Mouse (Mus musculus) hindbrain, embryonic 12.5 days (tissue): ENCODE measurements around the gene Rhbdl1. TPM values are rescaled to one million over a fixed set of nuclear protein-coding genes. Genes with fewer than 3 reads are reported as not detected.

ENCODE experiments used
- ATAC-seq: fragments of 200-750 bp; cut with Nextera tagmentation; 2 replicates; pipeline ENCODE4 v1.8.0; 2017; ENCODE audit warnings: moderate TSS enrichment; ENCODE audit not compliant: low FRiP score
- H3K27ac ChIP-seq: fragments of 300-500 bp; sonication (generic); 2 replicates; pipeline ENCODE4 v1.5.1; 2016; ENCODE audit warnings: mild to moderate bottlenecking
- H3K27me3 ChIP-seq: fragments of 300-500 bp; sonication (generic); 2 replicates; pipeline ENCODE4 v1.6.1; 2016; ENCODE audit warnings: mild to moderate bottlenecking
- H3K36me3 ChIP-seq: fragments of 300-500 bp; sonication (generic); 2 replicates; pipeline ENCODE4 v1.6.1; 2016; ENCODE audit warnings: mild to moderate bottlenecking
- H3K4me1 ChIP-seq: fragments of 300-500 bp; sonication (generic); 2 replicates; pipeline ENCODE4 v1.6.1; 2016
- H3K4me2 ChIP-seq: fragments of 300-500 bp; sonication (generic); replicated peaks from 2 replicates; pipeline ENCODE4 v1.6.1; 2016; ENCODE audit warnings: mild to moderate bottlenecking
- H3K4me3 ChIP-seq: fragments of 300-500 bp; sonication (generic); 2 replicates; pipeline ENCODE4 v1.5.1; 2016; ENCODE audit warnings: mild to moderate bottlenecking
- H3K9ac ChIP-seq: fragments of 300-500 bp; sonication (generic); 2 replicates; pipeline ENCODE4 v1.6.1; 2016; ENCODE audit warnings: mild to moderate bottlenecking, moderate library complexity
- H3K9me3 ChIP-seq: fragments of 300-500 bp; sonication (generic); replicated peaks from 2 replicates; pipeline ENCODE4 v1.6.1; 2016; ENCODE audit warnings: mild to moderate bottlenecking
- WGBS: fragments of 180-500 bp; shearing (Covaris S2); methylation state at CpG from one replicate; pipeline ENCODE4 v1.1.7; 2016; 5-methylcytosine and 5-hydroxymethylcytosine counted together
- polyA plus RNA-seq: library from polyadenylated mRNA; unstranded; fragments of >200 nt; fragmentation: Nextera tagmentation; extraction: Ambion mirVana; gene quantifications from 2 replicates; pipeline ENCODE4 v1.2.1, GENCODE M21; 2016

Gene Rhbdl1
- polyA plus RNA-seq, 1 experiment from 2014 or later, result 6.1 TPM

DNA sequence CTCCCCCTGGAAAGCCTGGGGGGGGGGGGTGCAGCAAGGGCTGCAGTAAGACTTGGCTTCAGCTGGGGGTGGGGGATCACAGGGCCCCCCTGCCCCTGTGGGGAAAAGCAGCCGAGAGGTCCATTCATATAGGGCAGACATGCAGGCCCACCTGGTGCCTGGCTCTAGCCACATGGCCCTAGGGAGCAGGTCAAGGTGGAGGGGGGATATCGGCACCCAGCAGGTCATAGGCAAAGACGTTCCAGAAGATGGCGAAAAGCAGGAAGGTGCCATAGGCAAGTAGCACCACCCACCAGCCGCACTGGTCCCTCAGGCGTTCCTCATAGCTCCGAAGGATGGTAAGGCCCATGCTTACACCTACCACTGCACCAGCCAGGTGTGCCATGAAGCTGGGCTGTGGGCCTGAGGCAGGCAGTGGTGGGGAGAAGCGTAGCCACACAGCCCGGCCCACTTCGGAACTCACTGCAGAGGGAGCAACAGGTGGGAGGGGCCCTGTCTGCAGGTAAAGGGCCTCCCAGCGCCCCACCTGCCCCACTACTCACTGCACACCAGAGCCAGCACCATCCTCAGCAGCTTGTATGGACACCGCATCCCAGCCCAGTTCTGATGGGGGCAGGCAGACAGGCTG lies 2.4 kb downstream of the Rhbdl1 start:
- Histone ChIP-seq H3K36me3 (peaks cover 42% of the 10 kb centered on the region), H3K27ac (peak overlapping the region; percentile 96; the same call in 1 of the 2 replicates)
- WGBS, result 90% methylated on average over 12 of the region's 12 CpGs

GRCm38 (mm10) chr17:25833961-25834594 lies 3.0 kb downstream of the Rhbdl1 start:
- 51% methylated on average over 6 of the region's 6 CpGs for WGBS

More for the DNA sequence above, 2.4 kb downstream of the Rhbdl1 start:
- Histone ChIP-seq H3K9me3 (no peaks in the 10 kb centered on the region), H3K4me3 (peak overlapping the region; percentile 73), H3K4me1 (peaks cover 80% of the 10 kb centered on the region), H3K9ac (peak overlapping the region; percentile 84), H3K4me2 (peak overlapping the region; percentile 89), H3K27me3 (no peaks in the 10 kb centered on the region)
- ATAC-seq, result no peak

DNA sequence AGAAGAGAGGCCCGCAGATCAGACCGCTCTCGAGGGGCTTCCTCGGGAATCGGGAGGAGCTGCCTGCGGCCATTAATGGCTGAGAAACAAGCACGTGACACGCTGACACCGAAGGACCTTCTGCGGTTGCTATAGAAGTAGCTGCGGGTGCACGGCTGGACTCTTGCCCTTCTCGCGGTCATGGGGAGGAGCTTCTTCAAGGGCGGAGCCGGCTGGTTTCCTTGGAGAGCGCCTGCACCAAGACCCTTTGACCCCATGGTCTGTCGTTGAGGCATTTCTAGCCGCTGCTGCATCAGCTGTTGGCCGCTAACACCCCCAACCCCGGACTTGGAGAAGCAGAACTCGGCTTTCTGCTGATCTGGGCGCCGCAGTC lies 3.8 kb downstream of the Rhbdl1 start, which contains the start of gene Stub1:
Stub1 (minus strand) TSS at position 114 of the 373 bp plus-strand sequence.
- H3K4me3 ChIP-seq, result peak within 1 kb of the TSS; percentile 73
- peak within 1 kb of the TSS; percentile 96 for H3K27ac ChIP-seq
- H3K9me3 ChIP-seq, result no peaks in the 10 kb centered on the region
- peaks cover 82% of the 10 kb centered on the region for H3K4me1 ChIP-seq
- H3K4me2 ChIP-seq, result peak within 1 kb of the TSS; percentile 89
- peak within 1 kb of the TSS; percentile 84 for H3K9ac ChIP-seq
- H3K27me3 ChIP-seq, result no peaks in the 10 kb centered on the region
- under 1% methylated on average over 24 of the region's 24 CpGs for WGBS
- ATAC-seq, result peak; percentile 59
- H3K36me3 ChIP-seq, result peaks cover 35% of the 10 kb centered on the region

More at GRCm38 (mm10) chr17:25833961-25834594, 3.0 kb downstream of the Rhbdl1 start:
- H3K36me3 ChIP-seq, result peaks cover 39% of the 10 kb centered on the region
- peak overlapping the region; percentile 84 for H3K9ac ChIP-seq
- ATAC-seq, result no peak
- peak overlapping the region; percentile 89 for H3K4me2 ChIP-seq
- H3K9me3 ChIP-seq, result no peaks in the 10 kb centered on the region
- H3K4me1 ChIP-seq, result peaks cover 85% of the 10 kb centered on the region
- H3K27me3 ChIP-seq, result no peaks in the 10 kb centered on the region
- H3K4me3 ChIP-seq, result peak overlapping the region; percentile 73
- peak overlapping the region; percentile 96 for H3K27ac ChIP-seq

DNA sequence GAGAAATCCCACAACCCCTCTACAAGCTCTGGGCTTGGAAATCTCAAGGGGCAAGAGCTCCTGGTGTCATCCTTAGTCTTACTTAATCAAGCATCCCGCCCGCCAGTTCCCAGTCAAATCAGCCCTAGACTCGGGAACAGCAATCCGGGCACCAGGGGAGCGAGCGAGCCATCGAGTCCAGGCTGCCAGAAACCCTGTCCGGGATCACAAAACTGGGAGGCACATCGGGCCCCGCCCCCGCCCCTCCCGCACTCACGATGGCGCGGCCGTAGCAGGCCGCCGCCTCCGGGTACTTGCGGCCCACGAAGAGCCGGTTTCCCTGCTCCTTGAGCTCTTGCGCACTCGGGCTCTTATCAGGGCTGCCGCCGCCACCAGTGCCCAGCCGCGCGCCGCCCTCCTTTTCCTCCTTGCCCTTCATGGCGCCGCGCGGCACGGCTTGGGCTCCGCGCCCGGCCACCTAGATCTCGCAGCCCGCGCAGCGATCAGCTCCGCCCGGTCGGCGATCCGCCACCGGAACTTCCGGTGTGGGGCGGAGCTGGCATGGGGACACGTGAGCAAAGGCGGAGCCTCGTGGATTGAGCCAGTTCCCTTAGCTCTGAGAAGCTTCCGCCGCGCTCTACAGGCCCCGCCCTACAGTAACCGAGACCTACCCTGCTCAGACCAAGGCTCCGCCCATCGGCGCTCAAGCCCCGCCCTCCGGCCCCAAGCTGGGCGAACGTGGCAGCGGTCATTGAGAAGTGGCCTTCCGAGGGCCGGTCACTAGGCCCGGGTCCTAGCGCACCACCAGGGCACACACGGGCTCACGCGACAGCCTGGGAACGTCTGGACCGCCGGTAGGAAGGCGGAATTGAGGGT lies 4.4 kb downstream of the Rhbdl1 start:
- WGBS, result under 1% methylated on average over 67 of the region's 77 CpGs
- H3K36me3 ChIP-seq, result peaks cover 36% of the 10 kb centered on the region

GRCm38 (mm10) chr17:25831451-25832281 lies 5.4 kb downstream of the Rhbdl1 start:
- H3K36me3 ChIP-seq, result peaks cover 46% of the 10 kb centered on the region

More for the DNA sequence above, 4.4 kb downstream of the Rhbdl1 start:
- Histone ChIP-seq H3K4me3 (peak overlapping the region; percentile 73), H3K9ac (peak overlapping the region; percentile 84), H3K4me2 (peak overlapping the region; percentile 89), H3K9me3 (no peaks in the 10 kb centered on the region), H3K4me1 (peaks cover 81% of the 10 kb centered on the region), H3K27me3 (no peaks in the 10 kb centered on the region), H3K27ac (peak overlapping the region; percentile 96)
- ATAC-seq, result peak; percentile 90

GRCm38 (mm10) chr17:25830806-25831431 lies 6.2 kb downstream of the Rhbdl1 start:
- no peak for ATAC-seq
- H3K4me3 ChIP-seq, result peak overlapping the region; percentile 73; the same call in 1 of the 2 replicates
- peaks cover 78% of the 10 kb centered on the region for H3K4me1 ChIP-seq
- H3K9me3 ChIP-seq, result no peaks in the 10 kb centered on the region
- peak overlapping the region; percentile 89; the same call in 1 of the 2 replicates for H3K4me2 ChIP-seq
- 0 out of 2 replicates have a peak overlapping the region, but pooled peaks have one; percentile 84 for H3K9ac ChIP-seq
- WGBS, result 88% methylated on average over 14 of the region's 14 CpGs
- H3K27ac ChIP-seq, result no peak overlapping the region
- H3K36me3 ChIP-seq, result peaks cover 54% of the 10 kb centered on the region
- no peaks in the 10 kb centered on the region for H3K27me3 ChIP-seq

More at GRCm38 (mm10) chr17:25831451-25832281, 5.4 kb downstream of the Rhbdl1 start:
- Histone ChIP-seq H3K27me3 (no peaks in the 10 kb centered on the region), H3K4me3 (peak overlapping the region; percentile 73), H3K9ac (peak overlapping the region; percentile 84), H3K4me1 (peaks cover 79% of the 10 kb centered on the region), H3K9me3 (no peaks in the 10 kb centered on the region), H3K4me2 (peak overlapping the region; percentile 89), H3K27ac (peak overlapping the region; percentile 96)
- no peak for ATAC-seq
- WGBS, result 64% methylated on average over 21 of the region's 21 CpGs

DNA sequence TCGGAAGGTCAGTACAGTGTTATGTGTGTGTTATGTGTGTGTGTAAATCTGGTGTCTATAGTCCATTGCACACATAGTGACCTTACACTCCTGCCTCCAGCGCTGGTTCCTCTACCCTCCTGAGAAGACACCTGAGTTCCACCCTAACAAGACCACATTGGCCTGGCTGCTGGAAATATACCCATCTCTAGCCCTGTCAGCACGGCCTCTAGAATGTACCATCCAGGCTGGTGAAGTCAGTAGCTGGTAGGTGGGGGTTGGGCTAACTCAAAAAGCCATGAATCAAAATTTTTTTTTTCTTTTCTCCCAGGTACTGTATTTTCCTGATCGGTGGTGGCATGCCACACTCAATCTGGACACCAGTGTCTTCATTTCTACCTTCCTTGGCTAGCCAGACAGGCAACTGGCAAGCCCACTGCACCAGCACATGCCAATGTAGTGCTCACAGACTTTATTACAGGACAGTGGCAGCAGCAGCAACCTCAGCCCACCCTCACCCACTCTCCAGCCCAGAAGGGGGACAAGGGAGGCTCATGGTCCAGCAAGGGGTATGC lies 6.8 kb downstream of the Rhbdl1 start:
- H3K9ac ChIP-seq, result no peak overlapping the region
- H3K36me3 ChIP-seq, result peaks cover 56% of the 10 kb centered on the region
- no peak for ATAC-seq

DNA sequence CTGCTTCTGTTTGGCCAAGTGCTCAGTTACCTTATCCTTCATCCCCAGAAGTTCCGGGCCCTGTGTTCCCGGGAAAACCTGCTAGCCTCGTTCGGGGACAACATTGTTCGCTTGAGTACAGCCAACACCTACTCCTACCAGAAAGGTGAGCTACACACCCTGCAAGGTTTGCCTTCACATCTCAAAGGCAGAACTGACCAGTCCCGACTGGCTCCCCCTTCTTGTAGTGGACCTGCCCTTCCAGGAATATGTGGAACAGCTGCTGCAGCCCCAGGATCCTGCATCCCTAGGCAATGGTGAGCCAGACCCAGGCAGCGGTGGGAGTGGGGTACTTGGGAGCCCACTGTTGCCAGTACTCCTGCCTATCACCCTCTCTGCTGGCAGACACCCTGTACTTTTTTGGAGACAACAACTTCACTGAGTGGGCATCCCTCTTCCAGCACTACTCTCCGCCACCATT lies 7.5 kb downstream of the Rhbdl1 start:
- peaks cover 51% of the 10 kb centered on the region for H3K36me3 ChIP-seq
- WGBS, result 41% methylated on average over 8 of the region's 8 CpGs
- H3K4me2 ChIP-seq, result peak overlapping the region; percentile 92
- H3K27ac ChIP-seq, result peak overlapping the region; percentile 91
- H3K27me3 ChIP-seq, result no peaks in the 10 kb centered on the region
- H3K4me1 ChIP-seq, result peaks cover 79% of the 10 kb centered on the region
- H3K9ac ChIP-seq, result peak overlapping the region; percentile 79
- ATAC-seq, result no peak
- no peaks in the 10 kb centered on the region for H3K9me3 ChIP-seq
- H3K4me3 ChIP-seq, result peak overlapping the region; percentile 61

More for the DNA sequence above, 6.8 kb downstream of the Rhbdl1 start:
- Histone ChIP-seq H3K27ac (no peak overlapping the region), H3K4me1 (peaks cover 79% of the 10 kb centered on the region), H3K4me3 (peak overlapping the region; percentile 2), H3K27me3 (no peaks in the 10 kb centered on the region), H3K9me3 (no peaks in the 10 kb centered on the region), H3K4me2 (peak overlapping the region; percentile 92)
- WGBS, result 85% methylated on average over 4 of the region's 4 CpGs

- ATAC-seq, result peak; percentile 48
- Histone ChIP-seq H3K4me2 (peak within 1 kb of the TSS; percentile 92), H3K4me1 (peaks cover 79% of the 10 kb centered on the region), H3K27ac (peak within 1 kb of the TSS; percentile 91), H3K36me3 (peaks cover 51% of the 10 kb centered on the region), H3K9ac (peak within 1 kb of the TSS; percentile 79), H3K27me3 (no peaks in the 10 kb centered on the region), H3K9me3 (no peaks in the 10 kb centered on the region), H3K4me3 (peak within 1 kb of the TSS; percentile 61)
- under 1% methylated on average over 32 of the region's 32 CpGs for WGBS
These were observed 8.2 kb downstream of the Rhbdl1 start, which contains the start of gene Jmjd8 for GRCm38 (mm10) chr17:25828712-25829557. Jmjd8 (plus strand) TSS chr17:25828867.

- H3K27me3 ChIP-seq, result no peaks in the 10 kb centered on the region
- 85% methylated on average over 8 of the region's 8 CpGs for WGBS
- peak overlapping the region; percentile 92 for H3K4me2 ChIP-seq
- peak overlapping the region; percentile 61 for H3K4me3 ChIP-seq
- H3K9me3 ChIP-seq, result no peaks in the 10 kb centered on the region
- peaks cover 51% of the 10 kb centered on the region for H3K36me3 ChIP-seq
- ATAC-seq, result no peak
- peak overlapping the region; percentile 91 for H3K27ac ChIP-seq
- peaks cover 74% of the 10 kb centered on the region for H3K4me1 ChIP-seq
- peak overlapping the region; percentile 79 for H3K9ac ChIP-seq
These were observed 8.9 kb downstream of the Rhbdl1 start for GRCm38 (mm10) chr17:25828223-25828594.
